Mouse (Mus musculus) adrenal gland, postnatal 10 days (tissue): ENCODE measurements at regions not wholly inside any gene's neighbourhood (a gene's known extent, or its start where the extent isn't known, plus 50 kb on each side); places are given as distances from the start of the nearest gene placed in this dataset.
A peak's percentile ranks its signal among the peaks of the same experiment; 100 is the strongest.

ENCODE experiments used
- DNase-seq: peaks from one replicate; pipeline ENCODE4 v3.0.0; 2021; ENCODE audit warnings: mixed read lengths

GRCm38 (mm10) chr7:92502292-92502905 lies 58.5 kb upstream of the Ccdc90b start:
- DNase-seq = no peak

- DNase-seq = peak; percentile 8
These were observed 54.6 kb upstream of the Ccdc90b start for GRCm38 (mm10) chr7:92506378-92506777.

GRCm38 (mm10) chr7:92509090-92509489 lies 51.9 kb upstream of the Ccdc90b start:
- DNase-seq = no peak
